Mouse (Mus musculus): ENCODE results near the gene Ccz1. TPM values are rescaled to one million over a fixed set of nuclear protein-coding genes. Genes with fewer than 3 reads are reported as not detected.

Gene Ccz1
- total RNA-seq, 2 experiments from 2014 or later: 30.4 to 30.5 TPM

DNA sequence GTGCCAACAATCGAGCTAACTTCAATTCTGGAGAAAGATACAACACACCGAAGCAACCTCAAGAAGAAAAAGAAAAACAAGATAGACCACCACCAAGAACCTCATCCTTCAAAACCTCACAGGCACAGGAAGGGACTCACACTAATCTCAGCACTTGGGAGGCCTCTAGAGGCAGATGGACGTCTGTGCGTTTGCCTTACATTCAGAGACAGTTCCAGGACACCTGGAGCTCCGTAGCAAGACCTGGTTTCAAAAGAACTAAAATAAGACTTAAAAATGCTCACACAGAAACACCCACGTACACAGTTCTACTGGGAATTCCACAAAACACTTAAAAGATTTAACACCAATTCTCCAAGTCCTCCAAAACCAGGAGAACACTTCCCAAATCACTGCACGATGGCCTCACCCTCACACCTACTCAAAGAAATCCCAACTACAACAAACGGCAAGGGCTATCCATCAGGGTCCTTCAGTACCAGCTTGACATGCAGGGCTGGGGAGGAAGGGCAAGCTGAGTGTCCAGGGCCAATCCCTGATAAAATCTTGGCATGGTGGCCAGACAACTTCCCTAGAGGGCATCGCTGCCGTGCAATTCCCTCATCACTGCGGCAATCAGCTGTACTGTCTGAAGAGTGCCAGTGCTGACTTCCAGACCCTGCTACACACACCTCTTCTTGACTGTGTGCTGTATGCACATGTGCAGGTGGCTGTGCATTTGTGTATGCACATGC lies 19.9 kb downstream of the Ccz1 start:
- intact Hi-C loops (cut with DNase I): no loop called here
- no peak for DNase-seq

- intact Hi-C loops (cut with DNase I): no loop called here
- no peak for DNase-seq
Measured at GRCm38 (mm10) chr5:143993849-143994248, 20.8 kb downstream of the Ccz1 start.

GRCm38 (mm10) chr5:143993260-143993659 lies 21.4 kb downstream of the Ccz1 start:
- no peak for DNase-seq
- intact Hi-C loops (cut with DNase I): no loop called here

DNA sequence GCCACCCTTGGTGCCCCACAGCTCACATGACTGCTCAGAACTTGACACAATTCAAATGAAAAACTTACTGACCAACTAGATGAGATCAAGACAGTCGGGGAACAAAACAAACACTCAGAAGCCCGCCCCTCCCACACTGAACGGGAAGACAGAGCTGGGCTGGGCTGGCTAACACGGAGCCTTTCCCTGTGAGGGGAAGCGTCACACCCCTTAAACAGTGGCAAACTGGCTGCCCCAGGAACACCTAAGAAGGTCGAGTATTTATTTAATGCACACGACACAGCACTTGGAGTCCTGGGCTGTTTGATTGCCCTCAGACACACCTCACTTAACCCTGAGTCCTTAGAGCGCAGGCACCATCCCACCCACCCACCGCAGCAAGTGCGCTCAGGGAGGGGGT lies 22.0 kb downstream of the Ccz1 start:
- DNase-seq: no peak
- intact Hi-C loops (cut with DNase I): no loop called here

- no peak for DNase-seq
- intact Hi-C loops (cut with DNase I): no loop called here
Measured at GRCm38 (mm10) chr5:143990086-143990485, 24.6 kb downstream of the Ccz1 start.

DNA sequence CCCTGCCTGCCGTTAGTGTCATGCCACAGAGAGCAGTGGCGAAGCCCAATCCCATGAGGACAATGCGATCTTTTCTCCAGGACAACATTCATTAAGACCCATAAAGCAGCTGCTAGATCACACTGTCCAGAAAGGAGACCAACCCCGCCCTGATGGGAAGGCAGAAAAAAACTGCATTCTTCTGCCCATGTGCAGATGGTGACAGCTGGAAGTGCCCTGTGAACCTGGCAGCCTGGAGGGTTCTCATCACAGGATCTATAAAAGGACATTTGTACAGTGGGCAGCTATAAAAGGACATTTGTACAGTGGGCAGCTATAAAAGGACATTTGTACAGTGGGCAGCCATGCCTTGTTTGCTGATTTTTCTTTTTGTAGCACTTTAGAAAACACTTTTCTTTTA lies 25.6 kb downstream of the Ccz1 start:
- intact Hi-C loops (cut with DNase I): no loop called here
- no peak for DNase-seq

GRCm38 (mm10) chr5:143987596-143987995 lies 27.1 kb downstream of the Ccz1 start:
- DNase-seq: no peak
- intact Hi-C loops (cut with DNase I): no loop called here

DNA sequence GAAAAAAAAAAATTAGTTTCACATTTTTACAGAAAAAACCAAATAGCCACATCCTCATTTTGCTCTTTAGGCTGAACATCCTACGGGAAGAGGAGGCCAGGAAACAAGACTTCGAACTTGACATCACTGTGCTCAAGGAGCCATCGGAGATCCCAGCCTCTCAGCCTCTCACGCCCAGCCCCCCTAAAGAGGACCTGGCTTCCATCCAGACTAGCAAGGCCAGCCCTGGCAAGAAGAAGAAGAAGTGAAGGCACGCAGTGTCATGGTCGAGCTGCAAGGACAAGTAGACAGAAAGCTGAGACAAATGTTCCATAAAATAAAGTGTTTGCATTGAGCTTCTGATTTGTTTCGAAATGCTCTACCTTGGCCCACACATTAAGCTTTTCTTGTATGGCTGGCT lies 29.3 kb downstream of the Ccz1 start:
- DNase-seq: no peak
- intact Hi-C loops (cut with DNase I): no loop called here

DNA sequence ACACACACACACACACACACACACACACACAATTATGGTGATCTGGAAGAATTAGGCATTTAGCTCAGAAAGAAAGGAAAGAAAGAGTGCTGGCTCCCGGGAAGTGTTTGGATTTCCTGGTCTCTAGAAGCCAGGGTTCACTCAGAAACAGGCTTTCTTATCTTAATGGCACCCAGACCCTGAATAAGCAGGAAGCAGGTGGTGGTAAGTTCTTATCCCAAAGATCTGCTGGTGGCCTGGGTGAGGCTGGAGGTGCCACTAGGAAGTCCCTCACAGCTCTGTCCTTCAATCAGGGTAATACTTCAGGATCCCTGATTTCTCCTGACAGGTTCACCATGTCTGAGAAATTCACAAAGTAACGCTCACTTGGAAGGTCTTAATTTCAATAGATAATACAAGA lies 32.3 kb downstream of the Ccz1 start:
- no peak for DNase-seq

GRCm38 (mm10) chr5:143980858-143981257 lies 33.8 kb downstream of the Ccz1 start:
- intact Hi-C loops (cut with DNase I): no loop called here
- no peak for DNase-seq

More for the DNA sequence above, 32.3 kb downstream of the Ccz1 start:
- intact Hi-C loops (cut with DNase I): no loop called here

- intact Hi-C loops (cut with DNase I): no loop called here
- no peak for DNase-seq
Measured at GRCm38 (mm10) chr5:143976726-143977431, 37.8 kb downstream of the Ccz1 start.

GRCm38 (mm10) chr5:143976232-143976631 lies 38.4 kb downstream of the Ccz1 start:
- intact Hi-C loops (cut with DNase I): no loop called here
- no peak for DNase-seq

DNA sequence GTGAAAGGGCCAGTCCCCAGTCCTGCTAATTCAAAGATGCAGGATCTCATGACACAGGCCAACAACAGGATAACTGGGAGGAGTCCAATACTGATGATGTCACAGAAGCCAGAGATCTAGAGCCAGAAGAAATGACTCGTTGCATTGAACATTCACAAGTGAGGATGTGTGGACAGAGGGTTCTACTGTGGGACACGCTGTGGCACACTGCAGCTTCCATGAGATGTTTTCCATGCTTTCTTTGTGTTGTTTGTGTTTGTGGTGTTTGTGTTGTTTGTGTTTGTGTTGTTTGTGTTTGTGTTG lies 39.1 kb downstream of the Ccz1 start:
- intact Hi-C loops (cut with DNase I): loop anchor here (2.0 kb wide), 1 partner anchor 243 kb away; the partner anchor contains the start of gene Usp42
- DNase-seq: no peak

DNA sequence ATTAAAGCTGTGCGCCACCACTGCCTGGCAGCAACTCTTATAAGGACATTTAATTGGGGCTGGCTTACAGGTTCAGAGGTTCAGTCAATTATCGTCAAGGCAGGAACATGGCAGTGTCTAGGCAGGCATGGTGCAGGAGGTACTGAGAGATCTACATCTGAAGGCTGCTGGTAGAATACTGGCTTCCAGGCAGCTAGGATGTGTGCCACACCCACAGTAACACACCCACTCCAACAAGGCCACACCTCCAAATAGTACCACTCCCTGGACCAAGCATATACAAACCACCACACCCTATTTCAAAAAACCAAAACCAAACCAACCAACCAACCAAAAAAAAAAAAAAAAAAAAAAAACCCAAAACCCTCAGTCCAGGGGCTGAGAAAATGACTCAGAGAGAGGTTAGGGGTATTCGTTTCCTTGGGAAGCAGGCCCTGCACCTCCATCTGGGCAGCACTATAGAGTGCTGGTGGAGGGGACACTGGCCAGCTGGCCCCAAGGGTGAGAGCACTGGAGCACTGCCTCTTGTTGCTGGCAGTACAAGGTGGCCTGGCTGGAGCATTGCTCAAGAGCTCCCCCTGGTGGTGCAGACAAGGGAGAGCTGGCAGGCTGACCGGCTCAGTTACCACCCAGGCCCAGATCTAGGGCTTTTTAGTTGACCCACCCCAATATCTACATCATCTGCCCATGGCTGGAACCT lies 39.6 kb downstream of the Ccz1 start:
- intact Hi-C loops (cut with DNase I): loop anchor here (2.0 kb wide), 1 partner anchor 242 kb away; the partner anchor contains the start of gene Usp42

GRCm38 (mm10) chr5:143972628-143973027 lies 42.0 kb downstream of the Ccz1 start:
- no peak for DNase-seq
- intact Hi-C loops (cut with DNase I): no loop called here

More for the DNA sequence above, 39.6 kb downstream of the Ccz1 start:
- peak; percentile 69 to 71 for DNase-seq

- intact Hi-C loops (cut with DNase I): no loop called here
- DNase-seq: no peak
Measured at GRCm38 (mm10) chr5:143966671-143967070, 48.0 kb downstream of the Ccz1 start.

- intact Hi-C loops (cut with DNase I): no loop called here
- DNase-seq: no peak
Measured at GRCm38 (mm10) chr5:143965586-143966345, 48.9 kb downstream of the Ccz1 start.

GRCm38 (mm10) chr5:143961176-143961575 lies 53.5 kb downstream of the Ccz1 start:
- no peak for DNase-seq
- intact Hi-C loops (cut with DNase I): no loop called here

DNA sequence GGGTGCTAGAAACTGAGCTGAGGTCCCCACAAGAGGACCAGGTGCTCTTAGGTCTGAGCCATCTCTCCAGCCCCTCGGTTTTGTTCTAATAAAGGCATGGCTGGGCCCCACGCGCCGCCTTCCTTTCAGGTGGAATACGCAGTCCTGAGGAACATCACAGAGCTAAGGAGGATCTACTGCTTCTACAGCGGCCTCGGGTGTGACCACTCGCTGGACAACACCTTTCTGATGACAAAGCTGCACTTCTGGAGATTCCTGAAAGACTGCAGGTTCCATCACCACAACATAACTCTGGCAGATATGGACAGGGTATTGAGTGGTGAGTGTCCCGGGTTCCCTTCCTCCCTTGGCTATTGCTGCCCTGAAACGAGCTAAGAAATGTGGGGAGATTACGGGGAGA lies 55.1 kb downstream of the Ccz1 start:
- intact Hi-C loops (cut with DNase I): no loop called here

DNA sequence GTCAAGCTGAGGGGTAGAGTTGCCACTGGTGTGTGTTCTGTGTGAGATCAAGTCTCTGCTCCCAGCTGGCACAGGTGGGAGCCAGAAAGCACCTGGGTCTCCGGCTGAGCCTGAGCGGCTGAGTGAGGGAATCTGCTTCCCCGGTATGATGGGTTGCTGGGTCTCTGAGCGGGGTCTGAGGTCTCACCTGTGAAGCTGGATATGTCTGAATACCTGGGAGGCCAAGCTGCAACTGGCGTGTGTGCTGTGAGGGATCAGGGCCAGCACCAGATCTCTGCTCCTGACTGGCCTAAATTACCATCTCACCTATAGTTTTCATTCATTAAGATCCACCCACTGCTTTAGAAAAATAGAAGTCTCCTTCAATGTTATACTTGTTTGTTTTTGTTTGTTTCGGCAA lies 57.6 kb downstream of the Ccz1 start:
- intact Hi-C loops (cut with DNase I): no loop called here

More for the DNA sequence above, 55.1 kb downstream of the Ccz1 start:
- DNase-seq: no peak

GRCm38 (mm10) chr5:143950016-143950415 lies 64.7 kb downstream of the Ccz1 start:
- no peak for DNase-seq

More for the DNA sequence above, 57.6 kb downstream of the Ccz1 start:
- no peak for DNase-seq

More at GRCm38 (mm10) chr5:143950016-143950415, 64.7 kb downstream of the Ccz1 start:
- intact Hi-C loops (cut with DNase I): no loop called here

Data from heart, postnatal 36 days (tissue).